Mouse (Mus musculus) ZHBTc4 (cell line): ENCODE measurements around the gene Pdpk1.
"Not testable (repeated sequence)": the region's sequence is repeated elsewhere in the genome, so short reads cannot be mapped to it uniquely, and the experiment has no call there.

Source experiments
- DNase-seq: peaks from one replicate; pipeline ENCODE4 v3.0.0-alpha.2; 2011; ENCODE audit warnings: low read depth, low spot score

The Pdpk1 gene

GRCm38 (mm10) chr17:24127592-24127991 lies 23.1 kb downstream of the Pdpk1 start:
- no peak for DNase-seq

- DNase-seq = peak; percentile 46
Observed at GRCm38 (mm10) chr17:24126801-24127200, 23.9 kb downstream of the Pdpk1 start.

GRCm38 (mm10) chr17:24119446-24119845 lies 31.3 kb downstream of the Pdpk1 start:
- no peak for DNase-seq

GRCm38 (mm10) chr17:24113031-24113430 lies 37.7 kb downstream of the Pdpk1 start:
- no peak for DNase-seq

GRCm38 (mm10) chr17:24111256-24111655 lies 39.5 kb downstream of the Pdpk1 start:
- no peak for DNase-seq

- no peak for DNase-seq
Observed at GRCm38 (mm10) chr17:24108896-24109295, 41.8 kb downstream of the Pdpk1 start.

- DNase-seq = no peak
Observed at GRCm38 (mm10) chr17:24105111-24105510, 45.6 kb downstream of the Pdpk1 start.

GRCm38 (mm10) chr17:24098354-24098753 lies 52.4 kb downstream of the Pdpk1 start:
- DNase-seq = no peak

GRCm38 (mm10) chr17:24090575-24090974 lies 60.1 kb downstream of the Pdpk1 start:
- DNase-seq = no peak

GRCm38 (mm10) chr17:24086399-24086798 lies 64.3 kb downstream of the Pdpk1 start:
- not testable (repeated sequence) for DNase-seq

GRCm38 (mm10) chr17:24084593-24084992 lies 66.1 kb downstream of the Pdpk1 start:
- DNase-seq = no peak

- DNase-seq = no peak
Observed at GRCm38 (mm10) chr17:24077101-24077500, 73.6 kb downstream of the Pdpk1 start.

- DNase-seq = peak; percentile 98
Observed at GRCm38 (mm10) chr17:24072919-24073696, 77.6 kb downstream of the Pdpk1 start, which contains the start of gene Kctd5. TSS of gene Kctd5 (minus strand) at chr17:24073485.

- DNase-seq = no peak
Observed at GRCm38 (mm10) chr17:24069531-24069930, 81.2 kb downstream of the Pdpk1 start.

- DNase-seq = no peak
Observed at GRCm38 (mm10) chr17:24068271-24068670, 82.5 kb downstream of the Pdpk1 start.

GRCm38 (mm10) chr17:24062459-24063155 lies 88.1 kb downstream of the Pdpk1 start:
- no peak for DNase-seq

GRCm38 (mm10) chr17:24057730-24058245 lies 92.9 kb downstream of the Pdpk1 start:
- no peak for DNase-seq

GRCm38 (mm10) chr17:24056636-24057625 lies 93.8 kb downstream of the Pdpk1 start:
- no peak for DNase-seq

- no peak for DNase-seq
Observed at GRCm38 (mm10) chr17:24049008-24049407, 101.7 kb downstream of the Pdpk1 start.

- DNase-seq = no peak
Observed at GRCm38 (mm10) chr17:24048053-24048452, 102.7 kb downstream of the Pdpk1 start.

- peak; percentile 72 for DNase-seq
Observed at GRCm38 (mm10) chr17:24046026-24046425, 104.7 kb downstream of the Pdpk1 start.
